Mouse (Mus musculus) adrenal gland, adult 2 months (tissue): ENCODE data around the gene Itga9. TPM values are rescaled to one million over a fixed set of nuclear protein-coding genes. Genes with fewer than 3 reads are reported as not detected.

ENCODE experiments used
- polyA plus RNA-seq: library from polyadenylated mRNA; depleted of rRNA; stranded (reverse); fragments of >200 nt; gene quantifications from 2 replicates; pipeline ENCODE4 v1.2.3, GENCODE M21; 2012; rRNA removed
- total RNA-seq, 2 experiments: library from RNA; stranded (reverse); gene quantifications; 2 replicates each; pipeline ENCODE4 v1.2.3; 2021

Itga9 gene
- total and polyA plus RNA-seq, 3 experiments, result 43.4 to 95.2 (median 58.9) TPM

Other genes starting within 250 kb of the Itga9 start
- gene Eomes, start 128.5 kb upstream of the Itga9 start, total RNA-seq, result under 1 TPM; 0.17 to 0.37 TPM
- 0.29 and 0.31 TPM in 2 replicates for gene Eomes, start 128.5 kb upstream of the Itga9 start, polyA plus RNA-seq
- gene Golga4, start 100.4 kb upstream of the Itga9 start, total RNA-seq, result 100 to 1,000 TPM; 109 to 121 TPM
- gene Golga4, start 100.4 kb upstream of the Itga9 start, polyA plus RNA-seq, result 5.9 and 11.5 TPM in 2 replicates